Mouse (Mus musculus): ENCODE results near the gene Papss1. TPM values are rescaled to one million over a fixed set of nuclear protein-coding genes. Genes with fewer than 3 reads are reported as not detected.

Papss1 gene
- polyA plus RNA-seq, 1 experiment from 2014 or later, result 128 TPM

DNA sequence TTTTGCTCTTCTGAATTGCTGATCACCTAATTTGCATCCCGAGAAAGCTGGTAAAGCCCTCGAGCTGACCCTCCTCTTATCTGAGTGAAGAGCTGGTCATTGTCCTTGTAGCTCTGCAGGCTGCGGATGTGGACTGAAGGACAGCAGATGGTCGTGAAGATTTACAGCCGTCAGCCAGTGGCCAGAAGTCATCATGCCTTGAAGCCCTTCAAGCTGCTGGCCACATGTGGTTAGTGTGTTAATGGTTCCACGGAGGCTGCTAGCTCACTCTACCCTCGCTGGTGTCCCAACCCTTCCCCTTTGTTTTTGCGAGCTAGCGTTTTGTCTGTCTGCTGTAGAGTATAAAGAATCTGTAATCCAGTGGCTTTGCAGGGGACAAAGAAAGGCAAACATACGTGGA lies 73.1 kb downstream of the Papss1 start:
- H3K4me2 ChIP-seq, result no peak overlapping the region
- H3K36me3 ChIP-seq, result peaks cover 12% of the 10 kb centered on the region; the same call in 1 of the 2 replicates
- WGBS, result 5% methylated on average over 10 of the region's 10 CpGs
- H3K4me3 ChIP-seq (replicated peaks), result no peak overlapping the region
- H3K9ac ChIP-seq (replicated peaks), result no peak overlapping the region
- no peaks in the 10 kb centered on the region for H3K27me3 ChIP-seq (replicated peaks)
- no peak overlapping the region for H3K27ac ChIP-seq (replicated peaks)
- no peaks in the 10 kb centered on the region for H3K9me3 ChIP-seq (replicated peaks)
- H3K4me1 ChIP-seq, result peaks cover 13% of the 10 kb centered on the region
- ATAC-seq (ENCODE audit: low FRiP score), result 0 out of 2 replicates have a peak, but pooled peaks have one; percentile 5

DNA sequence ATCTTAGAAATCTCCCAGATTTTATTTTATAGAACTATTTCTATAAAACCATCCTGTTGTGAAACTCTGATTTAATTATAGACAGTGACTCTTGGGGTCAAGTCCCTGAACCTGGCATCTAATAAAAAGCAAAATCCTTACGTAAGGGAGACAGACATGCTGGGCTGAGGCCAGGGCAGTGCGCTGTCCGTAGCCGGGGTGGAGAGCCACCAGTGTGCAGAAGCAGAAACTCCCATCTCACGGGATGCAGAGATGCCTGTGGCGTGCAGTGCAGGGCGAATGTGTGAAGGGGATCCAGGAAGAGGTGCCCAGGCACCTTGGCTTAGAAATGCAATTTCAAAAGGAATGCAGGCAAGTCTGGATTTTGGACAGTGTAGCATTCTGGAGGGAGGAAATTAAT lies 73.6 kb downstream of the Papss1 start:
- peaks cover 13% of the 10 kb centered on the region for H3K4me1 ChIP-seq
- H3K4me2 ChIP-seq, result no peak overlapping the region
- H3K27ac ChIP-seq (replicated peaks), result no peak overlapping the region
- H3K27me3 ChIP-seq (replicated peaks), result no peaks in the 10 kb centered on the region
- no peak overlapping the region for H3K4me3 ChIP-seq (replicated peaks)
- no peak; the same call in 1 of the 2 replicates for ATAC-seq (ENCODE audit: low FRiP score)
- H3K9me3 ChIP-seq (replicated peaks), result no peaks in the 10 kb centered on the region
- H3K36me3 ChIP-seq, result peaks cover 13% of the 10 kb centered on the region
- WGBS, result 51% methylated on average over 7 of the region's 7 CpGs
- no peak overlapping the region for H3K9ac ChIP-seq (replicated peaks)

DNA sequence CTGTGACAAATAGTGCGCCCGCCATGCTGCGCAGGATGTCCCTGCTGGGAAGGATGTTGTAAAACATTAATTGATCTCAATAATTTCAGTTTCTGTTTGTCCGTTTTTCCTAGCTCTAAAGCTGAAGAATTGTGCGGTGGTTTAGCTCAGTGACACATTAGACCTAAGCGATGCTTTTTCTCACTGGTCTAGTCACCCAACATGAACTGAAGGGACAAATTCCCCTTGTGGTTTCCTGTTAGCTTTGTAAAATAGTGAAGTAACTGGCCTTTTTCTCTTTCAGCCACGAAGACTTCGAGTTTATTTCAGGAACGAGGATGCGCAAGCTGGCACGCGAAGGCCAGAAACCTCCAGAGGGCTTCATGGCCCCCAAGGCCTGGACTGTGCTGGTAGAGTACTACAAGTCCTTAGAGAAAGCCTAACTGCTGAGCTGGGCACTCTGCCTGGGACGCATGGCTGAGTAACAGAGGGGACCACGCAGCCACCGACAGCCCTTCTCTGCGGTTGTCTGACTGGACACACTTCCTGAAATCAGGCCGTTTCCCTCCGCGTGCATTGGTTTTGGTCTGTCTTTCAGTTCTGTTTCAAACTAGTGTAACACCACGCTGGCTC lies 78.2 kb downstream of the Papss1 start:
- Histone ChIP-seq H3K9me3 (replicated peaks) (no peaks in the 10 kb centered on the region), H3K4me3 (replicated peaks) (no peak overlapping the region), H3K4me1 (peaks cover 2% of the 10 kb centered on the region), H3K9ac (replicated peaks) (no peak overlapping the region), H3K27me3 (replicated peaks) (no peaks in the 10 kb centered on the region), H3K36me3 (peaks cover 14% of the 10 kb centered on the region), H3K27ac (replicated peaks) (no peak overlapping the region; the same call in 1 of the 2 replicates), H3K4me2 (no peak overlapping the region)
- ATAC-seq (ENCODE audit: low FRiP score), result no peak
- WGBS, result 90% methylated on average over 20 of the region's 20 CpGs

DNA sequence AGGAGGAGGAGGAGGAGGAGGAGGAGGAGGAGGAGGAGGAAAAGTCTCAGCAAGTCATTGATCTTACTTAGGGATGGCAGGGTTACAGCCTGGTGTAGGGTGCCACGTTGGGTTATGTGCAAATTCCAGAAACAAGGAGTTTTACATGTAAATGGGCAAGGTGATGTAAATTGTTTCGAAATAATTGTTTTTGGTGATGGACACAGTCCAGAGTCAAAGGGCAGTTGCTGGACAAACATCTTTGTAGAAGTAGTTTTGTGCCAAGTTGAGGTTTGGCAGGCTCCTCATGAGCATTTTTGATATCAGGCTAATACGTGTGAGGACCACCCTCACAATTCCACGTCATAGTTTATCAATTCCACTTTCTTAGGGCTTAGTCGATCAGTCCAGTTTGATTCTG lies 80.6 kb downstream of the Papss1 start:
- WGBS, result 93% methylated on average over 5 of the region's 5 CpGs
- H3K4me2 ChIP-seq, result no peak overlapping the region
- H3K36me3 ChIP-seq, result peaks cover 14% of the 10 kb centered on the region
- no peak overlapping the region for H3K9ac ChIP-seq (replicated peaks)
- no peak for ATAC-seq (ENCODE audit: low FRiP score)
- no peak overlapping the region for H3K4me3 ChIP-seq (replicated peaks)
- H3K4me1 ChIP-seq, result no peaks in the 10 kb centered on the region; the same call in 1 of the 2 replicates
- H3K27me3 ChIP-seq (replicated peaks), result no peaks in the 10 kb centered on the region
- no peak overlapping the region for H3K27ac ChIP-seq (replicated peaks)
- no peaks in the 10 kb centered on the region for H3K9me3 ChIP-seq (replicated peaks)

DNA sequence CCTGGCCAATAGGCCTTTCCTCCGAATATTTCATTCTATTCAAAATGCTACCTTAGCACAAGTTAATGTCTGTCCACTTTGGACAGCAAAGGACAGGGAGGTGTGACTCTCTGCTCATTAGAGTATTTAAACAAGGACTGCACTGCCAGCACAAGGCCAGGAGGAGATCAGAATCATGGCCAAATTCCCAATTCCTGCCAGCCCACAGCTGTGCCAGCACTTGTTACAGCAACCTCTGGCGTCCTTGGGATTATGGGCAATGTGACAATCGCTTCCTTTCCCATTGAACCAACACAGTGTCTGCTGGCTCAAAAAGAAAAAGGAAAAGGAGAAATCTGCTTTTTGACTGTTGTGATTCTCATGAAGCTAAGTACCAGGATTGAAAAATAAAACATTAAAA lies 89.8 kb downstream of the Papss1 start:
- Histone ChIP-seq H3K9ac (replicated peaks) (no peak overlapping the region), H3K9me3 (replicated peaks) (no peaks in the 10 kb centered on the region), H3K4me1 (no peaks in the 10 kb centered on the region), H3K4me3 (replicated peaks) (no peak overlapping the region), H3K27ac (replicated peaks) (no peak overlapping the region), H3K27me3 (replicated peaks) (no peaks in the 10 kb centered on the region), H3K4me2 (no peak overlapping the region), H3K36me3 (no peaks in the 10 kb centered on the region)
- no peak for ATAC-seq (ENCODE audit: low FRiP score)
- 85% methylated on average over 3 of the region's 3 CpGs for WGBS

DNA sequence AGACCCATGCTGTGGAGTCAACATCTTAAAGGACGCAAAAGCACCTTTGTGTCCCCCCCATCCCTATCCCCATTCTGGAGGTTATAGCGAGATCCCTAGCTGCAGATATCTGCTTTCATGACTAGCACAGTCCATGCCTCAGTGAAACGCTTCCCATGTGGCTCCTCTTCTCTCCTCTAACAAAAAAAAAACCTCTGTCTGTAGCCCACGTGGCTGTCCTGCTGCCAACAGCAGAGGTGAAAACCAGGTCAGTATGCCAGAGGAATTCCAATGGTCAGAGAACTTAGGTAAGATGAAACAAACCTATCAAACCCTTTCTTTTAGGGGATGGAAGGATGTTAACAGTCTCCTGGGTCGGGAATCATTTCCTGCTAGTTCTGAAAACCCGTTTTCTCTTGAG lies 91.5 kb downstream of the Papss1 start:
- no peaks in the 10 kb centered on the region for H3K27me3 ChIP-seq (replicated peaks)
- H3K9me3 ChIP-seq (replicated peaks), result no peaks in the 10 kb centered on the region
- no peak overlapping the region for H3K4me3 ChIP-seq (replicated peaks)
- H3K27ac ChIP-seq (replicated peaks), result no peak overlapping the region
- H3K36me3 ChIP-seq, result no peaks in the 10 kb centered on the region
- ATAC-seq (ENCODE audit: low FRiP score), result no peak
- no peak overlapping the region for H3K9ac ChIP-seq (replicated peaks)
- no peaks in the 10 kb centered on the region for H3K4me1 ChIP-seq
- 69% methylated on average over 6 of the region's 6 CpGs for WGBS
- no peak overlapping the region for H3K4me2 ChIP-seq

DNA sequence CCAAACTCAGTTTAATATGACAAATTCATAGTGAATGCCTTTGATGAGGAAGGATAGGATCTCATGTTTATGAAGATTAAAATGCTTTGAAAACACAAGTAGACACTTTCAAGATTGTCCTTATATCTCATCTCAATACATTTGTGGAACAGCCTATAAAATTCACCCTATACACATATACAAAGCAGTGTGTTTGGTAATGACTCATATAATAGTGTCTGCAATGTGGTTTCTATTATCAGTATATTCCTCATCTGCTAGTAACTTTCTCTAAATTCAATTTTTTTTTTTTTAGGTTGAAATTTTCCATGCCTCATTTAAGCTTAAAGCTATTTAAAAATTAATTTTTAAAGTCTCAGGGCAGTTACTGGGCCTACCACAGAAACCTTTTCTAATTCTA lies 95.6 kb downstream of the Papss1 start:
- H3K9ac ChIP-seq (replicated peaks), result no peak overlapping the region
- no peaks in the 10 kb centered on the region for H3K36me3 ChIP-seq
- no peak overlapping the region for H3K27ac ChIP-seq (replicated peaks)
- no peak overlapping the region for H3K4me3 ChIP-seq (replicated peaks)
- no peaks in the 10 kb centered on the region for H3K9me3 ChIP-seq (replicated peaks)
- H3K4me1 ChIP-seq, result no peaks in the 10 kb centered on the region
- no peak overlapping the region for H3K4me2 ChIP-seq
- no peaks in the 10 kb centered on the region for H3K27me3 ChIP-seq (replicated peaks)
- no peak for ATAC-seq (ENCODE audit: low FRiP score)

DNA sequence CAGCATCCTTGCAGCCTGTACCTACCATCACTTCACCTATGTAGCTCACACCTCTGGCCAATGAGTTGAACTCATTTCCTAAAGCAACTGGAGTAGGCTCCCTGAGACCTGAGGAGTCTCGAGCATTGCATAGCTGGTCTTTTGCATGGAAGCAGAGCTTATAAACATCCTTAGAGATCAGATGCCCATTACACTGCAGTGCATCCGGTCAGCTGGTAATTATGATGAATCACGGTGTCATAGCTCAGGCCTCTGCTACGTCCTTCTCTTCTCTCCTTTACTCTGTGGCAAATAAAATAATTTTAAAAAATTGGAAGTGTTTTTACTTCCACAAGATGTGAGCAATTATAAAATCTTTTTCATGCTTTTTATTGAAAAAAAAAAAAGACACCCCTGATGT lies 96.1 kb downstream of the Papss1 start:
- 85% methylated on average over 4 of the region's 4 CpGs for WGBS
- no peaks in the 10 kb centered on the region for H3K4me1 ChIP-seq

DNA sequence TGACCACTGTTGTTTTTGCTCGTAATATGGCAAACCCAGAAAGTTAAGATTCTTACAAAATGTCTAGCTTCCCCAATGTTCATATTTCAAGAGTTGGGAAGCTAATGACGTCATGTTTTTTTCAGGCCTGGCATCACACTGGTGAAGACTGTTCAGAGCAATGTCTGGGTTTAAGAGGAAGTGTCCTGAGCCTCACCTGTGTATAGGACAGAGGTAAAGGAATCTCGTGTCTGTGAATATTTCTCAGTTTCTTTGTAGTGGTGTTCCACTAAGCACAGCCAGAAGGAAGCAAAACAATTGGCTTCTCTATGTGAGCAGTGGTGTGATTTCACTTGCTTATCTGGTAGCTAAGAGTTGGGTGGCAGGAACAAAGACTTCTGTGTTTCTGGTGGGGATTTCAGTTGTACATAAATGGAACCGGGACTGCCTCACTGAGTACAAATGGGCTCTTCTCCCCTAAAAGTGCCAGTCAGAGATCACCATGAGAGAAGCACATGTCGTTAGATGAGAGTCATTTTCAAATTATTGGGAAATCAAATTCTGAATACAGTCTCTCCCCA lies 98.1 kb downstream of the Papss1 start:
- no peak overlapping the region for H3K4me3 ChIP-seq (replicated peaks)
- ATAC-seq (ENCODE audit: low FRiP score), result no peak
- H3K4me1 ChIP-seq, result no peaks in the 10 kb centered on the region
- no peaks in the 10 kb centered on the region for H3K27me3 ChIP-seq (replicated peaks)
- no peak overlapping the region for H3K27ac ChIP-seq (replicated peaks)
- 79% methylated on average over 5 of the region's 5 CpGs for WGBS
- no peak overlapping the region for H3K4me2 ChIP-seq
- no peak overlapping the region for H3K9ac ChIP-seq (replicated peaks)
- H3K36me3 ChIP-seq, result no peaks in the 10 kb centered on the region
- H3K9me3 ChIP-seq (replicated peaks), result no peaks in the 10 kb centered on the region

More for the DNA sequence above, 96.1 kb downstream of the Papss1 start:
- H3K27me3 ChIP-seq (replicated peaks), result no peaks in the 10 kb centered on the region
- ATAC-seq (ENCODE audit: low FRiP score), result no peak
- no peak overlapping the region for H3K4me3 ChIP-seq (replicated peaks)
- no peak overlapping the region for H3K4me2 ChIP-seq
- no peak overlapping the region for H3K9ac ChIP-seq (replicated peaks)
- no peaks in the 10 kb centered on the region for H3K36me3 ChIP-seq
- no peaks in the 10 kb centered on the region for H3K9me3 ChIP-seq (replicated peaks)
- no peak overlapping the region for H3K27ac ChIP-seq (replicated peaks)

DNA sequence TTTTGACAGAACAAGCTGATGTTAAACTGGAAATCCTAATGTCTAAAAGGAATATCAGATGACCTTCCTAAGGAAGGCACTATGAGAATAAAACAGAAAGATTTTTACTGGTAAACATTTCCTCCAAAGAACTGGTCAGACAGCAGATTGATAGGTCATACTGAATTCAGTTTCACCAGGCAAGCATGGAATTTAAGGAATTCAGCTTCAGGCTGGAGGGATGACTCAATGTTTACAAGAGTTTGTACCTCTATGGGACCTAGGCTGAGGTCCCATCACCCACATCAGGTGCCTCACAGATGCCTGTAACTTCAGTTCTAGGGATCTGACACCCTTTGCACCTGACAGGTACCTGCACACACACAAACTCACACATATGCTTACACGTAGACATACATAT lies 105.3 kb downstream of the Papss1 start:
- no peaks in the 10 kb centered on the region for H3K27me3 ChIP-seq (replicated peaks)
- no peaks in the 10 kb centered on the region for H3K9me3 ChIP-seq (replicated peaks)
- 84% methylated on average over 1 of the region's 1 CpGs for WGBS
- H3K4me2 ChIP-seq, result no peak overlapping the region
- H3K36me3 ChIP-seq, result no peaks in the 10 kb centered on the region
- no peaks in the 10 kb centered on the region for H3K4me1 ChIP-seq
- no peak overlapping the region for H3K4me3 ChIP-seq (replicated peaks)
- no peak overlapping the region for H3K9ac ChIP-seq (replicated peaks)
- ATAC-seq (ENCODE audit: low FRiP score), result no peak
- H3K27ac ChIP-seq (replicated peaks), result no peak overlapping the region

DNA sequence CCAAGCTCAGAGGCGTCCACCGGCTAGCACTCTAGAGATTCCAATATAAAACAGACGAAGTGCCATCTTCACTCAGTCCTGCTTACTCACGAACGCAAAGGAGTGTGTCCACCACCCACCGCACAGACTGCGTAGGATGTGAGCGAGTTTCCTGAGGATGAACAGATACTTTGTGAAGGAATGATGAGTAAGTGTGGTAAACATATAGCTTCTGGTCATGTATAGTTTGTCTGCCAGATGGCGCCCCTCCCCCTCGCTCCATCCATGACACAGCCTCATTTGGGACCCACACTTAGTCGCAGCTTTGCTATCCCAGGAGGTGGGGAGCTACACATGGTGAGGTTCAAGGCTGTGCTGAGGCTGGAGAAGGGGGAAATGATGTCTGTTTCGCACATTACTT lies 121.5 kb downstream of the Papss1 start:
- no peak overlapping the region for H3K27ac ChIP-seq (replicated peaks)
- H3K4me2 ChIP-seq, result no peak overlapping the region
- WGBS, result 81% methylated on average over 12 of the region's 12 CpGs
- ATAC-seq (ENCODE audit: low FRiP score), result no peak
- H3K4me1 ChIP-seq, result no peaks in the 10 kb centered on the region; the same call in 1 of the 2 replicates
- H3K27me3 ChIP-seq (replicated peaks), result no peaks in the 10 kb centered on the region
- no peak overlapping the region for H3K9ac ChIP-seq (replicated peaks)
- no peak overlapping the region for H3K4me3 ChIP-seq (replicated peaks)
- H3K36me3 ChIP-seq, result no peaks in the 10 kb centered on the region
- H3K9me3 ChIP-seq (replicated peaks), result no peaks in the 10 kb centered on the region

DNA sequence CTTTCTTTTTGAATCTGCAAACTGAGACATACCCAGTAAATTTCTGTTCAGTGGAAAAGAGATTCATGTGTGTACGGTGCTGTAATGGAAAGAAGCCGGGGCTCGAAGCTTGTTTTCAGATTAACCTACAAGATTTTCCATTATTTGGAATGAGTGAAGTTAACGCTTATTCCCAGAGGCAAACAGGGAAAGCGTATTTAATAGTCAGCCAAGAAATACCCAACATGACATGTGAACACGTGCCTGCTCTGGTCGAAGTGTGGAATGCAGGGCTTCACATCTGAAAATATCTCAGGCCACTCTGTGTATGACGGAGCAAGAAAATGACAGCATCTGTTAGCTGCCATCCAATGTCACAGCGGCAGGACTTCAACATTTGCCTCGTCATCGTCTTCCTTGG lies 125.4 kb downstream of the Papss1 start:
- Histone ChIP-seq H3K9me3 (replicated peaks) (no peaks in the 10 kb centered on the region), H3K27ac (replicated peaks) (no peak overlapping the region), H3K4me1 (no peaks in the 10 kb centered on the region; the same call in 1 of the 2 replicates), H3K27me3 (replicated peaks) (no peaks in the 10 kb centered on the region), H3K4me2 (no peak overlapping the region), H3K9ac (replicated peaks) (no peak overlapping the region), H3K36me3 (no peaks in the 10 kb centered on the region), H3K4me3 (replicated peaks) (no peak overlapping the region)
- WGBS, result 93% methylated on average over 11 of the region's 11 CpGs
- no peak for ATAC-seq (ENCODE audit: low FRiP score)

Data from neural tube, embryonic 15.5 days (tissue).